Mouse (Mus musculus): ENCODE measurements around the gene Greb1.

Greb1 gene

GRCm38 (mm10) chr12:16630866-16631185, 169.9 kb downstream of the Greb1 start:
- peak in 1 of 2 experiments; percentile 20 for DNase-seq

- peak; percentile 32 to 59 for DNase-seq
These were observed 170.4 kb downstream of the Greb1 start for GRCm38 (mm10) chr12:16630152-16630865.

All from cerebellum, postnatal 14 days (tissue).